Mouse (Mus musculus) CH12.LX (cell line): ENCODE measurements around the gene Nt5c2.

ENCODE experiments used
- CTCF ChIP-seq, 2 experiments: IDR thresholded peaks in 1 of 2; conservative IDR thresholded peaks in 1 of 2; 2 replicates each; pipeline ENCODE4 v1.5.1; 2011 to 2012; ENCODE audit warnings: low read depth in 2 of 2, low read length in 2 of 2, improper control_type of control experiment in 1 of 2, inconsistent platforms in 1 of 2, mild to moderate bottlenecking in 1 of 2, moderate library complexity in 1 of 2
- ELF1 ChIP-seq: IDR thresholded peaks from 2 replicates; pipeline ENCODE4 v1.6.1; 2014; ENCODE audit warnings: low read depth, mild to moderate bottlenecking, inconsistent platforms, low read length, improper control_type of control experiment
- EP300 ChIP-seq: IDR thresholded peaks from 2 replicates; pipeline ENCODE4 v1.6.1; 2011; ENCODE audit warnings: low read length, improper control_type of control experiment
- ETS1 ChIP-seq: conservative IDR thresholded peaks from 2 replicates; pipeline ENCODE4 v1.6.1; 2012; ENCODE audit warnings: low read depth, mild to moderate bottlenecking, inconsistent platforms, low read length, improper control_type of control experiment, moderate library complexity
- HCFC1 ChIP-seq: IDR thresholded peaks from 2 replicates; pipeline ENCODE4 v1.6.1; 2012; ENCODE audit warnings: low read depth, mild to moderate bottlenecking, inconsistent platforms, low read length, improper control_type of control experiment
- KAT2A ChIP-seq: IDR thresholded peaks from 2 replicates; pipeline ENCODE4 v1.6.1; 2012; ENCODE audit warnings: low read length, improper control_type of control experiment, inconsistent platforms; ENCODE audit not compliant: insufficient replicate concordance
- POLR2A ChIP-seq: IDR thresholded peaks from 2 replicates; pipeline ENCODE4 v1.6.1; 2011; ENCODE audit warnings: low read depth, mild to moderate bottlenecking, improper control_type of control experiment, low read length
- TCF12 ChIP-seq: IDR thresholded peaks from 2 replicates; pipeline ENCODE4 v1.6.1; 2014; ENCODE audit warnings: low read depth, mild to moderate bottlenecking, inconsistent platforms, low read length, improper control_type of control experiment
- USF1 ChIP-seq: IDR thresholded peaks from 2 replicates; pipeline ENCODE4 v1.6.1; 2014; ENCODE audit warnings: low read depth, mild to moderate bottlenecking, inconsistent platforms, low read length, improper control_type of control experiment
- USF2 ChIP-seq: conservative IDR thresholded peaks from 2 replicates; pipeline ENCODE4 v1.6.1; 2011; ENCODE audit warnings: low read depth, low read length, improper control_type of control experiment

- TF ChIP-seq KAT2A (no peak), TCF12 (no peak), USF1 (no peak), CTCF (conservative IDR thresholded peaks at IDR 0.05 in 1 of 2, IDR thresholded peaks at IDR 0.05 in 1 of 2; ENCODE audit: low read depth in 2 of 2, low read length in 2 of 2) (no peak), EP300 (no peak), ETS1 (no peak), POLR2A (no peak), USF2 (no peak), ELF1 (no peak), HCFC1 (no peak)
Measured at GRCm38 (mm10) chr19:46841016-46841415, 173.9 kb downstream of the Nt5c2 start.
